Mouse (Mus musculus): ENCODE results near the gene Slc29a3. TPM values are rescaled to one million over a fixed set of nuclear protein-coding genes. Genes with fewer than 3 reads are reported as not detected.
"Not testable (repeated sequence)": the region's sequence is repeated elsewhere in the genome, so short reads cannot be mapped to it uniquely, and the experiment has no call there.

Slc29a3 gene
- polyA plus RNA-seq, 3 experiments from 2014 or later = 10.6 to 18.7 (median 14.6) TPM

DNA sequence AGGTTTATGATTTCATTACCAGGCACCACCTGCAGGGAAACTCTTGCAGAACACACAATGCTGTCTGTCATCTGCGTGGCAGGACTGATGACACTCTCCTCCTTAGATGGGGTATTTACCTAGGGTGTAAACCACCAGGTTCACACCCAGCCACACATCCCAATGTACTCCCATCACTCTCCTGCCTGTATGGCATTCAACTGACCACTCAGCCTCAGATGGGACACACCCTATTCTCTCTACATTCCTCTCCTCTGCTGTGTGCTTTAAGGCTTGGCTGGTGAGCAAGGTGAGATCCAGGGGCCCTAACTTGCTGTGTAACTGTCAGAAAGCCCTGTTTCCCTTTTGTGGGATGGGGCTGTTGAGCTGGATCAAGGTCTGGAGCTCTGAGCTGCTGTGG is 9.5 kb upstream of the Slc29a3 start:
- no peak for ATAC-seq

DNA sequence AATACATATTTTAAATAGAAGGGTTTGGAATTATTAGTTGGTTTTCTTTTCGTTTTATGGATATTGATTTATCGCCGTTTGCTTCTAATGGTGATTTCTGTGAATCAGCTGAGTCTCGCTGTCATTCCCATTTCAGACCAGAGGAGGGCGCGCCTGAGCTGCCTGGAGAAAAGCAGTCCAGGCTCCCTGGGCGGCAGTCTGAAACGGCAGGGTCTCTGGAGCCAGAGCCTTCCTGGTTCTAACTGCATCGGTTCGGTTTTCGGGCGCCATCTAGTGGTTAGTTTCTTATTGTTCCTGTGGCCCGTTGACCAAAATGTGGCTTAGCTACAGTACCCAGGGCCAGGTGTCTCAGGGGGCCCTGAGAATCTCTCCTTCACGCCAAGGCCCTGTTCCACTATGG is 7.8 kb upstream of the Slc29a3 start:
- peak; percentile 93 for ATAC-seq

DNA sequence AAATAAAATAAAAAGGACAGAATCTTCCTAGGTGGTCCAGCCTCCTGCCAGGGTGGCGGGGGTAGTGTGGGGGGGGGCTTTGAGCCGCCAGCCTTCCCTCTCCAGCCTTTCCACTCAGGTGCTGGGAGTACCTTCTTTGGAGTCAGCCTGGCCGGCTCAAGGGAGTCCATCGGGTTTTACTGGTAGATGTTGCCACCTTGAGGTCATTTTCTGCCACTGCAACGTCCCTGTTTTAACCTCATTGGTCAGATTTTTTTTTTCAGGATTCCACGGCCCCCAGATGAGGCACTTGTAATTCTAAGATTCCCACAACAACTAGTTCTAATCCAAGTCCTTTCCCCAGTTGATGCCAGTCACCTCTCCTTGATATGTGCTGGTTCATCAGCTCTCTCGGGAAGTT is 4.4 kb upstream of the Slc29a3 start:
- no peak for ATAC-seq

DNA sequence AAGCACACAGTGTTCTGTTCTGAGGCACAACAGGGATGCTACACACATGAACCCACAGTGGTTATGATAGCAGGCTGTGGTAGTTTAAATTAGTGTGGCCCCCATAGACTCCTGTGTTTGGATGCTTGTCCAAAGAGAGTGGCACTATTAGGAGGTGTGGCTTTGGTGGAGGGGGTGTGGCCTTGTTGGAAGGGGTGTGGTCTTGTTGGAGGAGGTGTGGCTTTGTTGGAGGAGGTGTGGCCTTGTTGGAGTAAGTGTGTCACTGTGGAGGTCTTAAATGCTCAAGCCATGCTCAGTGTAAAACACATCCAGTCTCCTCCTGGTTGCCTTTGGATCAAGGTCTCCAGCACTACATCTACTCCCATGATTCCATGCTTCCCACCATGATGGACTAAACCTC is 3.6 kb upstream of the Slc29a3 start:
- no peak for ATAC-seq

DNA sequence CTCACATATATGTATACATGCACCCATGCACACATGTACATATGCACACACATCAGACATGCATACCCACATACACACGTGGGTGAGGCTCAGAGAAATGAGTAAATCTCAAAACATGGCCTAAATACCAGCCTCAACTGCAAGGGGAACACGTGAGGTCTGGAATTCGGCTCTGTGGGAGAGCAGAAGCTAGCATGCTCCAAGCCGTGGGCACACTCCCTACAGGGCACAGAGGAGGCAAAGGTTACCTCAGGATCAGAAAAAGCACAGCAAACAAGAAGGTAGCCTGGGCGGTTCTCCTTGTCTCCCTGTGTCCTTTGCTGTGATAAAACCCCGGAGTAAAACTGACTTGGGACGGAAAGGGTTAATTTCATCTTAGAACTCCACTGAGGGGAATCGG is 1.3 kb upstream of the Slc29a3 start:
- ATAC-seq = no peak

DNA sequence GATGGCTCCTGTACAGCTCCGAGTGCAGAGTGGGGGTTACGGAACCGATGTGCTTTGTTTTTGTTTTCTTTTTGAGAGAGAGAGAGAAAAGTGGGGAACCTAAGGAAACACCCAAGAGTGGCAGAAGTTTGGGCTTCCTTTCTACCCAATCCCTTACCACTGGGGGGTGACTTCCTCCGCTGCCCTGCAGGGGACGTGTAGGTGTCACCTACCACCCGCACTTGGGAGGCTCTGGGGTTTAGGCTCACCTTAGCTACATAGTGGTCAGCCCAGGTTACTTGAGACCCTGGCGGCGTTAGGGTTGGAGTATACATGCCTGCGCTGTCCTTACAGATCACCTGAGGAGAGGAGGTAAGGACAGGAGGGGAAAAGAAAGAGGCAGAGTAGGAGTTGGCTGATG is 667 bp upstream of the Slc29a3 start:
- no peak for ATAC-seq

DNA sequence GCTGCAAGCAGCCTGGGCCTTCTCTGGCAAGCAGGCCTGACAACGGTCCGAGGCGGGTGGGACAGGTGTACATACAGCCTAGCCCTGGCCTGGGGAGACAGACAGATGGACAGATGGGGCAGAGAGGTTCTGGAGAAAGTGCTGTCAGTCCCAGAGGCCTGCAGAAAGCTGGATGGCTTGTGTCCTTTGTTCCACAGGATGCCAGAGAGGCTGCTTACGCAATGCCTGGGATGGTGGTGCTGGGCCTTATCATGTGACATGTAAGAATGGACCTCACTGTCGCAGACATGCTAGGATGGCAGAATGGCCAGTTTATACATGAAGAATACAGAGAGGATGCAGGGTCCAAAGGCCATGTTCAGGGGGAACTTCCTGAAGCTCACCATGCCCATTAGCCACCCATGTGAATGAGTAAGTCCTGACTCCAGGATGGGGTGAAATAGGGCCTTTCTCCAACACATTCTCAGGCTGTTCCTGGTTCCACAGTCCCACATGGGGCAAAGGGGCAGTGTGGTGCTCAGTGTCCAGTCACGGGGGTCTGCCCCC is 4.9 kb downstream of the Slc29a3 start:
- ATAC-seq = no peak

DNA sequence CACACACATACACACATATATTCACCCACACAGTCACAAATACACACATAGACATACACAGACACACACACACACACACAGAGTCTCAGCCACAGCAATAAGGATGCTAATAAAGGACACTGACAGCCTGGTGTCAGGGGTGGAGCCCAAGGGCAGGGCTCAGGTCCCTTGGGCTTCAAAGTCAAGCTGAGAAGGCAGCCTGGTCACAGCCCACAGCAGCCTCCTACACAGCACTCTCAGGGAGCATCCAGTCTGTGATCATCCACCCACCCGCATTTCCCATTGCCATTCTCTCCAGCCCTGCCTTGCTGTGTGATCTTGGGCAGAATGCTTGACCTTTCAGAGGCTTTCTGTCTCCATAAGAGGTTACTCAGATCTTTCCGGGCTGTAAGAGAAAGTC is 6.1 kb downstream of the Slc29a3 start:
- peak; percentile 50 for ATAC-seq

DNA sequence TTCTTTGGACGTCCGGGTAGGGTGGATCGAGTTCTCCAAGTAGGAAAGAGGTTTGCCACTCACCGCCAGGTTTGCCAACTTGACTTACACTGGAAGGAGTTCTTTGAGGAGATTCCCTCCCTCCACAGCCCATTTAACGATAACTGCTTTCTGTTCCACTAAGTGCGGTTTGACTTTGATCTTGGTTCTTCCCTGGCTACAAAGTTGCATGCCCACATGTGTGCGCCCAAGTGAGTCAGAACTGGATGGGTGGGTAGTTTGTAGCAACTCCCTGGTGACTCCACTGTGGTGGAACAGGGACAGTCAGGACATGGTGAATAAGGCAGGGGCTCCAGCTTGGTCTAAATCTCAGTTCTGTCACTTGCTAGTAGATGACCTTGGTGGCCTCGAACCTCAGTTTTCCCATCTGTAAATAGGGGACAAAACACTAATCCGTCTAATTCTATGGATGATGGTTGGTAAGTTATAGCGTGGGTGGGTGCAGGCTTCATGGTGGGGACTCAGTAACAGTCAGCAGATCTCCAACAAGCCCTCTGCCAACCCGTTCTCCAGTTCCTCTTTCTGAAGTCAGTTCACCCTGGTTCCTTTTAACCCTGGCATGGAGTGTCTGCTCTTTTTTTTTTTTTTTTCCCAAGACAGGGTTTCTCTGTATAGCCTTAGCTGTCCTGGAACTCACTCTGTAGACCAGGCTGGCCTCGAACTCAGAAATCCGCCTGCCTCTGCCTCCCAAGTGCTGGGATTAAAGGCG is 7.9 kb downstream of the Slc29a3 start:
- peak; percentile 27 for ATAC-seq

DNA sequence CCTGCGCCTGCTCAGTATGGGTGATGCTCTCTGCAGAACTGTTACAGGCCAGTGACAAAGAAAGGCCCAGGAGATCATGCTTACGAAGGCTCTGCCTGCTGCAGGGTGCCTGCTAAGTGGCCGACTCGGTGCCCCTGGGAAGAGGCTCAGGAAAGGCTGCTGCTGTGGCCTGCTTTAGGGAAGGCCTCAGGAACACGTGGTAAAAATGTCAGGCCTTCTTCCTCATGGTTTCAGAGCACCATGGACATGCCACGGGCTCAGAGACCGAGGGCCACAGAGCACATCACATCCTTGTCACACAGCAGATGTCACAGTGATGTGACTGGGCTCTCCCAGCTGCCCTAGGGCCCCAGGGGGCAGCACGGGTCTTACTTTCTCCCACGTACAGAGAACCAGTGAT is 8.9 kb downstream of the Slc29a3 start:
- ATAC-seq = no peak

DNA sequence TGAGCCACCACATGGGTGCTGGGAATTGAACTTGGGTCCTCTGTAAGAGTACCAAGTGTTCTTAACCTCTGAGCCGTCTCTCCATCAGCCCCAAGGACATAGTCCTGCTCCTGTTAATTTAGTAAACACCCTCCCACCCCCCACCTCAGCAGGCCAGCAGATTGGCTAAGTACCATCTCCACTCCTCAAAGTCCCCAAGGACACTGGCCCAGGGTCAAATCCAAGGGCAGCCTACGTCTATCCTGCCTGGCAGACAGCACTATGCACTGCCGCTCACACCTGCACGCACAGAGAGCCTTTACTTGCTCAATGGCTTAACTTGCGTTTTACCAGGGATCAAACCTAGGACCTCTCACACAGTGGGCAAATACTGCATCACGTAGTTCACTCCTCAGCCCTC is 9.7 kb downstream of the Slc29a3 start:
- no peak for ATAC-seq

DNA sequence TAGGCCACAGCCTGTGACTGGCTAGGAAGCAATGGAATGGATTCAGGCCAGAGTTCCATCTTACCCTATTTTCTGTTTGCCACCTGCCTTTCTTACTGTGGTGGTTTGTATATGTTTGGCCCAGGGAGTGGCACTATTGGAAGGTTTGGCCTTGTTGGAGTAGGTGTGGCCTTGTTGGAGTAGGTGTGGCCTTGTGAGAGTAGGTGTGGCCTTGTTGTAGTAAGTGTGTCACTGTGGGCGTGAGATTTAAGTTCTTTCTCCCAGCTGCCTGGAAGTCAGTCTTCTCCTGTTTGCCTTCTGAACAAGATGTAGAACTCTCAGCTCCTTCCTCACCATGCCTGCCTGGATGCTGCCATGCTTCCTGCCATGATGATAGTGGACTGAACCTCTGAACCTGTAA is 10.3 kb downstream of the Slc29a3 start:
- ATAC-seq = not testable (repeated sequence)

DNA sequence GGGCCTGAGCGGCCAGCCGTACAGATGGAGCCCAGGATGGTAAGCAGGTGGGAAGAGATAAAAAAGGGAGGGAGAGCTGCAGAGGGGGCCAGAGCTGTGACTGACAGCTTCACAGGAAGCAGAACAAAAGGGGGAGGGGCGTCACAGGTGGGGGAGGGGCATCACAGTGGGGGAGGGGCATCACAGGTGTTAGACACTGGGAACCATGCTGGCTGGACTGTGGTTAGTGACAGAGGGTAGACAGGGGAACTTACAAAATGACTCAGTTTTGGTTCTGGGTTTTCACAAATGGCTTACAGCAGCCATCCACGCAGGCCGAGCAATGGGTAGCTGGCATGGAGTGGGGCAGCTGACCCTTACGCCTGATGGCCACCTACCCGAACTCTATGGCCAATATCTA is 11.2 kb downstream of the Slc29a3 start:
- ATAC-seq = no peak

DNA sequence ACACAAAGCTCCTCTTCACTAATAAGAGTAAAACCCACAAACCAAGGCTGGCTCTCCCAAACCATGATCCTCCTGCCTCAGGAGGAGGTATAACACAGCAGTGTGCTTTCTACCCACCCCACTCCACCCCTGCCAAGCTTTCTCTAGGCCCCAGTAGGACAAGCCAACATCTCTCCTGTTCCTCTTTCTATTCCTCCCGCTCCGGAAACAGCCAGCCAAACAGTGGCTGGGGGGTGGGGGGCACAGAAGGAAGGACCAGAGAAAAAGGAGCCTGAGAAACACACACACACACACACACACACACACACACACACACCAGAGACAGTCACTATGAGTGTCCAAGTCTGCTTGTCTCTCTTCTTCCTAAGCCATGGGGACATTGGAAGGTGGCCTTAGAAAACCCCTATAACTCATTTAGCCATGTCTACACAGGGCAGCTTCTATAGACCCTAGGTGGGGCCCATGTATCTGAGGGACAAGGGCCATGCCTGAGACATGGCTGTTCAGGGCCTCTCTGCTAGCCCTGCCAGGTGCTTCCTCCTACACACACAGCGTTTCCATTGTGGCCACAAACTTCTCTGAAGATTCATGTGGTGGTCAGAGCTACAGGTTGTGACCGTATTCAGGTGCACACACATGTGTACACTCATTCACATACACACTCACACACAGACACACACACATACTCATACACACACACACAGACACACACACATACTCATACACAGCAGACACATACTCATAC is 12.8 kb downstream of the Slc29a3 start:
- no peak for ATAC-seq

DNA sequence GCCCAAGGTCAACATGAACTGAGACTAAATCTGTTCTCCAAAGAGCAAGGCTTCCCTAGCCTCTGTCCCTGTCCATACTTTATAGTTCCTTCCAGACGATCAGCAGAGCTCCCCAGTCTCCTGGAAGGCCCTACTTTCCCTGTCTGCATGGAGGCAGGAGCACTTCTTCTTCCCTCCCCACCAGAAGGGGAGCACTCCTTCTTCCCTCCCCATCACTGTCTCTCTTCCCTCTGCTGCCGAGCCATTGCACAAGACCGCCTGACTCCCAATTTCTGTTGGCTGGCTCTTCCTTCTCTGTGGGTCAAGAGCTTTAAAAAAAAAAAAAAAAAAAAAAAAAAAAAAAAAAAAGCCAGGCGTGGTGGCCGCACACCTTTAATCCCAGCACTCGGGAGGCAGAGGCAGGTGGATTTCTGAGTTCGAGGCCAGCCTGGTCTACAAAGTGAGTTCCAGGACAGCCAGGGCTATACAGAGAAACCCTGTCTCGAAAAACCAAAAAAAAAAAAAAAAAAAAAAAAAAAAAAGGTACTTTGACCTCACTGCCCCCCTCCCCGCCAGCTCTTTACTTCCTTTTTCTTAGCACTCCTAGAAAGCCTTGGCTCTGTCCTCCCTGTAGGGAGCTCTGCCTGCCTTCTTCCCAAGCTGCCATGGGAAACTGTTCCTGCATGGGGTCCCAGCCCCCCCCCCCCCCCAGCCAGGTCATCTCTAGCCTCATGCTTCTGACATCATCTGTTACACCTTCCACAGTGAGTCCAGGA is 14.5 kb downstream of the Slc29a3 start:
- ATAC-seq = no peak

DNA sequence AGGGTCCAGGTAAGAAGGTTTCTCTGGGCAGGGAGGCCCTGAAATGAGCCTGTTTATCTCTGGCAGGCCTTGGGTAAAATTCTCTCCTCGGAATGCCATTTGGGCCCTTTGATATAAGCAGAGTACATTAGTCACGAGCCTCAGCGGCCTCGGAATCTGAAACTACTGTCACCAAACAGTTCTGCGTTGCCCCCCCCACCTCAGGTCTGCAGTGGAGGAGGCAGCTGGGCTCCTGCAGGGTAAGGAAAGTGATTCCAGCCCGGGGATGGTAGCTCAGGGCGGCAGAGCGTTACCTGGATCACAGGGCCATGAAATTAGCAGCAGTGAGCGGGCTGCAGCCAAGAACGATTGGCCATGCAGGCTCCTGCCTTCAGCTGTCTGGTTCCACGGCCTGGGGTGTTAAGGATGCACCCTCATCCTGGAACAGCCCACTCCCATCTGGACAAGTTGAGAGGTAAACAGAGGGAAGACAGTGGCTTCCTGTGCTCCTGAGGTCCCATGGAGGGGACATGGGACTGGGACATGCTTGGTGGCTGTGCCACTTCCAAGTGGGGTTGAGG is 15.3 kb downstream of the Slc29a3 start:
- no peak for ATAC-seq

DNA sequence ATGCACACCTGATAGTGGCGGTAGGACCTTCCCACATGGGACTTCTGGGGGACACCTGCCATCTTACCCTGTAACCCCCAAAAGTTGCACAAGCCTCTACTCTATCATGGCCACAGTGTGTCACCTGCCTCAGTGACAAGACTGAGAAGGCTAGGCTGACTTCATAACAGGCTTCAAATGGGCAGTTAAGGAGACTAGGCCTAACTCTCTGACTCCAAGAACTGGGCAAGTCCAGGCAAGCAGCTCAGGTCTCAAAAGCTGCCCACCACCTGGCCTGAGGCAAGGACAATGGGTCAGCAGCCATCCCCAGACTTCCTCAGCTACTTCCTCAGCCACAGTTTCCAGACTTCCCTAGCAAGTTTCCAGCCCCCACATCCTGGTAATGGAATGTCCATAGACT is 16.9 kb downstream of the Slc29a3 start:
- ATAC-seq = no peak

DNA sequence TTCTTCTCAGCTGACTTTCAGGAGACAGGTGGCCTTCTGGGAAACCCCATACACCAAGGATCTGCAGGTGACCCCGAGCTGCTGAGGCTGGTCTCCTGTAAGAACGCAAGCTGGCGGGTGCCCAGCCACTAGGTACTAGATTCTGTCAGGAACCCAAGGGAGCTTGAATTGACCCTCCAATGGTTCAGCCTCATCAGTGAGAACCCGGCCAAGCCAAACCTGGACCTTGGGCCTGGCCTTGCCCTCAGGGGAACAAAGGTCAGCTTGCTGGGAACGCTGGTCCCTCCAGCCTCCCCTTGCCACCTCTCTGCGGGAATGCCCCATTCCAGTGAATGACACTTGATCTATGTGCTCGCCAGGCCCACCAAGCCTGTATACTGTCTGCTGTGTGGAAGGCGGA is 19.1 kb downstream of the Slc29a3 start:
- ATAC-seq = no peak

DNA sequence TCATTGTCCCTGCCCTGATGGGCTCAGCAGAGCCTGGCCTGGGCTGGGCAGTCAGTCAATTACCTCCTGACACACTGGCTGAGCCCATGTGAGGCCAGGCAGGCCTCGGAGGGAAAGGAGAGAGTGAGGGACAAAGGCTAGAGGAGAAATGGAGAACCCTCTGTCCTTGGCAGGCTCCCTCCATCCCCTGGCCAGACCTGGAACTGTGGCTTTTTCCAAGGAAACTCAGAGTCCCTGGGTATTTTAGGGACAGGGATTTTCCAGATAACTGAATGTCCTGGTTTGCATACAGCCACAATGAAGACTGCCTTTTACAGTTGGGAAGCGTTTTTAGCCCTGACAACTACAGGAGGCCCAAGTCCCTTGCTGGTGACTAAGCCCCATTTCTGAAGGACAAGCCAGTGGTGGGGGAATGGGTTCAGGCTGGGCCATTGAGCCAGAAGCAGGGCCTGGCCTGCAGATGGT is 20.2 kb downstream of the Slc29a3 start:
- ATAC-seq = no peak

DNA sequence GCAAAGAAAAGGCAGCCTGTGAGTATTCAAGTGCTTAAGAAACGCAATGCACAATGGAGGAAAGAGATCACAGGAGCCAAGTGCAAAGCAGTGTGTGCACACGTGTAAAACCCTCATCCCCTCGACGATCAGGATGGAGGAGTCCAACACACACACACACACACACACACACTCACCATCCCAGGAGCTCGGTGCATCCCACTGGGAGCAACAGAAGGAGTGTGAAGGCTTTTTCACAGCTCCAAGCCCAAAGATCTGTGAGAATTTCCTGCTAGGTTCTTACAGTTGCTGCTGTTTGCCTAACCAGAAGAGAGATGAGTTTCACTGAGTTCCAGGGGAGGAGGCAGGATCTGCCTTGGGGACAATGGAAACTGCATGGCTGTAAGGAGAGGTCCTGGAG is 20.9 kb downstream of the Slc29a3 start:
- no peak for ATAC-seq

DNA sequence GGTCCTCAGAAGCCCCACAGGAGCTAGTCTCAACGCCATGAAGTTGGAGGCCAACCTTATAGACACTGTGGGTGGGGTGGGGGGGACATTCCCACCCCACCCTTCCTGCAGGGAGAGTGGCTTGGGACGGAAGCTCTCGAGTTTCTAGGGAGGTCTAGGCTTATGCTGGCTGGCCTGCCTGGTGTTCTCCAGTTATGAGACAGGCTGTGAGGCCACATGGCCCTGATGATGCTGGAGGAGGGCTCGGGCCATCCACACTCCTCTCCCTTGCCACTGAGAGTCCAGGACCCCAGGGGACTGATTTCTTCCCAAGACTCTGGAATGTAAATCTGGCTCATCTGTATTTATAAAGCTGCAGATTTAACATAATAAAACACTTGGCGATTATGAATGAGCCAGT is 25.3 kb downstream of the Slc29a3 start:
- ATAC-seq = no peak

DNA sequence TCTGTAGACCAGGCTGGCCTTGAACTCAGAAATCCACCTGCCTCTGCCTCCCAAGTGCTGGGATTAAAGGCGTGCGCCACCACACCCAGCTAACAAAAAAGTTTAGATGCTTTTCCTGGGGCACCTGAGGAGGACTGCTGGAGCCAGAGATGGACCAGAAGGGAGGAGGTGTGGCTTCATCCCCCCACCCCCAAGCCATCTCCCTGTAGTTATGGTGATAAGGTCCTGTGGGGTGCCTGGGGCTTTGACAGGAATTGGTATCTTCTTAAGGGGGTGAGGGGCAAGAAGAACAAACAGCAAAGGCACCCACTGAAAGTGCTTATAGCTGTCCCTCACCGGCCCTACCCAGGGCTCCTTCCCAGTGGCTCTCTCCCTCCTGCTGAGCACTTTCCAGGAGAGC is 25.7 kb downstream of the Slc29a3 start:
- no peak for ATAC-seq

DNA sequence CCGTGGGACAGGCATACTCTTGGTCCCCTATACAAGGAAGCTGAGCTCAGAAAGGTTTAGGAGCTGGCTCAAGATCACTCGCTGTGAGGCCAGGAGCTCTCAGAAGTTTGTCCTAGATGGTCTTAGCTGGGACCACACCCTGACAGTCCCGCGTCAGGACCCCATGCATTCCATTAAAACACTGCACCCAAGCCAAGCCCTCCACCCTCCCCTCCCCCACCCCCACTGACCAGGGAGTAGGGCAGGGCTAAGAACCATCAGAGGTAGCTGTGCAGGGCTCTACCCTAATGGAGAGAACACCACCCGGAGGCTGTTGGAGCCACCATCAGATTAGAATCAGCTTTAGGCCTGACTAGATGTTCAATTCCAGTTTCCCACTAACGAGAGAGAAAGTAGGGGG is 28.1 kb downstream of the Slc29a3 start:
- ATAC-seq = no peak

All from inflammation-experienced regulatory T-cells, adult 6 months (primary cell).